Mouse (Mus musculus): ENCODE results near the gene Dpp3. TPM values are rescaled to one million over a fixed set of nuclear protein-coding genes. Genes with fewer than 3 reads are reported as not detected.

Gene Dpp3
- total and polyA plus RNA-seq, 3 experiments, result 58.7 to 82.7 TPM; not detected in 1

- Histone ChIP-seq H3K9ac (ENCODE audit: control insufficient read depth, low read depth, low read length, poor library complexity, severe bottlenecking) (no peak overlapping the region), H3K4me1 (ENCODE audit: control insufficient read depth in 1 of 2, insufficient read depth in 2 of 2, low read length in 2 of 2) (no peaks in the 10 kb centered on the region), H3K27me3 (ENCODE audit: control insufficient read depth in 1 of 2, insufficient read depth in 2 of 2, low read length in 2 of 2) (no peaks in the 10 kb centered on the region), H3K4me3 (ENCODE audit: control insufficient read depth in 1 of 2, insufficient read depth in 1 of 2, low read depth in 2 of 2, low read length in 2 of 2) (no peak overlapping the region), H3K36me3 (ENCODE audit: control insufficient read depth in 1 of 2, insufficient read depth in 2 of 2, low read length in 2 of 2) (peaks cover 0 to 2% of the 10 kb centered on the region in 2 experiments; a peak in 1 of 4 replicates), H3K9me3 (replicated peaks; ENCODE audit: insufficient read depth, low read length) (no peaks in the 10 kb centered on the region), H3K79me2 (ENCODE audit: control insufficient read depth, insufficient read depth, low read length, poor library complexity) (no peaks in the 10 kb centered on the region), H3K27ac (ENCODE audit: control insufficient read depth, low read depth, low read length) (no peak overlapping the region)
- TF ChIP-seq ETS1 (IDR thresholded peaks at IDR 0.05; ENCODE audit: low read depth, low read length) (no peak), RCOR1 (IDR thresholded peaks at IDR 0.05; ENCODE audit: low read depth, low read length) (no peak)
- no peak for DNase-seq (ENCODE audit: low read depth, low spot score)
Observed at GRCm38 (mm10) chr19:4919652-4920051, 8.4 kb downstream of the Dpp3 start.

- H3K4me3 ChIP-seq (ENCODE audit: control insufficient read depth in 1 of 2, insufficient read depth in 1 of 2, low read depth in 2 of 2, low read length in 2 of 2), result no peak overlapping the region
- peaks cover 0 to 2% of the 10 kb centered on the region in 2 experiments; a peak in 1 of 4 replicates for H3K36me3 ChIP-seq (ENCODE audit: control insufficient read depth in 1 of 2, insufficient read depth in 2 of 2, low read length in 2 of 2)
- no peak overlapping the region for H3K27ac ChIP-seq (ENCODE audit: control insufficient read depth, low read depth, low read length)
Observed at GRCm38 (mm10) chr19:4916827-4917226, 11.3 kb downstream of the Dpp3 start.

DNA sequence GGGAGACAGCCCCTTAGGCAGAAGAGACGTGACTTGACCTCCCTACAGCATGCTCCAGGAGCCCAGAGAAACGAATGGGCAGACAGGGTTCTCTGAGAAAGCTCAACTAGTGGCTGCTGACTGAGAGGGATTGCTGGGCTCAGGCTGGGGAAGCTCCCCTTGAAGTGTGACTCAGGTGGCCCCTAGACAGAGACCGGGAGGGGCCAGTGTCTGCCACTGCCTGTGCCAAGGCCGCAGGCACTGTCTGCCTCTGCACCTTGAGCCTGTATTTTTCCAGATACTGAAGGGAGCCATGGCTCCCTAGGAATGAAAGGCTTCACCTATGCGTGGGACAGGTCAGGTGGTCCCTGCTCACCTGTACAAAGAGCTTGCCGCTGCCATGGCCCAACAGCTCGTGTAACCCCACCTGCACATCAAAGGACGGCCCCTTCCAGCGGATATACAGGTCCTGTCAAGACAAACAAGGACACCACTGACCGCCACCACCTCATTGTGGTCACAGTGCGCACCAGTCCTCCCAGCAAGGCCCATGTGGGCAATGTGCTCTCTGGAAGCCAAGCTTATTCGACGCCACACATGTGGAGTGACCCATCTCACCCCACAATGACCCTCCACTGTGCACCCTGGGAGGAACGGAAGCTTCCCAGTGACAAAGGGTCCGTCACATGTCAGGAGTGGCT lies 12.0 kb downstream of the Dpp3 start:
- TF ChIP-seq MEF2A (IDR thresholded peaks at IDR 0.05; ENCODE audit: extremely low read depth, insufficient replicate concordance, low read depth, low read length, poor library complexity, severe bottlenecking) (no peak), MYB (IDR thresholded peaks at IDR 0.05; ENCODE audit: low read depth, low read length) (no peak), ZC3H11A (IDR thresholded peaks at IDR 0.05; ENCODE audit: low read depth, low read length) (no peak), MYC (IDR thresholded peaks at IDR 0.05; ENCODE audit: low read depth, low read length) (no peak), ELF1 (IDR thresholded peaks at IDR 0.05; ENCODE audit: low read depth, low read length) (no peak), HCFC1 (IDR thresholded peaks at IDR 0.05; ENCODE audit: low read depth, low read length) (no peak), BHLHE40 (IDR thresholded peaks at IDR 0.05; ENCODE audit: borderline replicate concordance, low read depth, low read length) (no peak), TCF12 (IDR thresholded peaks at IDR 0.05; ENCODE audit: low read depth, low read length) (no peak), JUND (IDR thresholded peaks at IDR 0.05; ENCODE audit: low read depth, low read length) (no peak), POLR2A (IDR thresholded peaks at IDR 0.05; ENCODE audit: control insufficient read depth in 1 of 2, insufficient read depth in 1 of 2, low read depth in 1 of 2, low read length in 2 of 2, poor library complexity in 1 of 2) (no peak), ZNF384 (IDR thresholded peaks at IDR 0.05; ENCODE audit: low read depth, low read length) (no peak), UBTF (IDR thresholded peaks at IDR 0.05; ENCODE audit: borderline replicate concordance, insufficient read depth, low read depth, low read length) (no peak), TBP (IDR thresholded peaks at IDR 0.05; ENCODE audit: low read depth, low read length) (no peak), GATA1 (IDR thresholded peaks at IDR 0.05; ENCODE audit: low read depth, low read length) (no peak), MAFK (IDR thresholded peaks at IDR 0.05; ENCODE audit: borderline replicate concordance, low read depth, low read length) (no peak), NRF1 (IDR thresholded peaks at IDR 0.05; ENCODE audit: insufficient read depth, low read depth, low read length, poor library complexity, severe bottlenecking) (no peak), ZKSCAN1 (IDR thresholded peaks at IDR 0.05; ENCODE audit: low read depth, low read length) (no peak), ETS1 (IDR thresholded peaks at IDR 0.05; ENCODE audit: low read depth, low read length) (no peak), USF1 (IDR thresholded peaks at IDR 0.05; ENCODE audit: low read depth, low read length) (no peak), RCOR1 (IDR thresholded peaks at IDR 0.05; ENCODE audit: low read depth, low read length) (no peak)
- Histone ChIP-seq H3K79me2 (ENCODE audit: control insufficient read depth, insufficient read depth, low read length, poor library complexity) (no peaks in the 10 kb centered on the region), H3K9ac (ENCODE audit: control insufficient read depth, low read depth, low read length, poor library complexity, severe bottlenecking) (no peak overlapping the region)

More at GRCm38 (mm10) chr19:4916827-4917226, 11.3 kb downstream of the Dpp3 start:
- no peaks in the 10 kb centered on the region for H3K27me3 ChIP-seq (ENCODE audit: control insufficient read depth in 1 of 2, insufficient read depth in 2 of 2, low read length in 2 of 2)
- no peaks in the 10 kb centered on the region for H3K4me1 ChIP-seq (ENCODE audit: control insufficient read depth in 1 of 2, insufficient read depth in 2 of 2, low read length in 2 of 2)
- no peaks in the 10 kb centered on the region for H3K9me3 ChIP-seq (replicated peaks; ENCODE audit: insufficient read depth, low read length)
- TF ChIP-seq MAFK (IDR thresholded peaks at IDR 0.05; ENCODE audit: borderline replicate concordance, low read depth, low read length) (no peak), MAZ (IDR thresholded peaks at IDR 0.05; ENCODE audit: low read depth, low read length) (no peak)
- no peaks in the 10 kb centered on the region for H3K79me2 ChIP-seq (ENCODE audit: control insufficient read depth, insufficient read depth, low read length, poor library complexity)
- no peak for DNase-seq (ENCODE audit: low read depth, low spot score)
- H3K9ac ChIP-seq (ENCODE audit: control insufficient read depth, low read depth, low read length, poor library complexity, severe bottlenecking), result no peak overlapping the region

More for the DNA sequence above, 12.0 kb downstream of the Dpp3 start:
- Histone ChIP-seq H3K27me3 (ENCODE audit: control insufficient read depth in 1 of 2, insufficient read depth in 2 of 2, low read length in 2 of 2) (no peaks in the 10 kb centered on the region), H3K4me1 (ENCODE audit: control insufficient read depth in 1 of 2, insufficient read depth in 2 of 2, low read length in 2 of 2) (no peaks in the 10 kb centered on the region), H3K27ac (ENCODE audit: control insufficient read depth, low read depth, low read length) (no peak overlapping the region), H3K36me3 (ENCODE audit: control insufficient read depth in 1 of 2, insufficient read depth in 2 of 2, low read length in 2 of 2) (peaks cover 0 to 2% of the 10 kb centered on the region in 2 experiments; a peak in 1 of 4 replicates), H3K4me3 (ENCODE audit: control insufficient read depth in 1 of 2, insufficient read depth in 1 of 2, low read depth in 2 of 2, low read length in 2 of 2) (no peak overlapping the region), H3K9me3 (replicated peaks; ENCODE audit: insufficient read depth, low read length) (no peaks in the 10 kb centered on the region)
- no peak for DNase-seq (ENCODE audit: low read depth, low spot score)

Data from MEL (cell line).